Mouse (Mus musculus): Measurements from ENCODE around the gene Cox7a2l. TPM values are rescaled to one million over a fixed set of nuclear protein-coding genes. Genes with fewer than 3 reads are reported as not detected.
A peak's percentile ranks its signal among the peaks of the same experiment; 100 is the strongest.

The Cox7a2l gene
- total RNA-seq (2021) = 100 to 1,000 TPM; 284 to 311 TPM

GRCm38 (mm10) chr17:83517280-83518015 lies at the start of gene Cox7a2l:
Gene Cox7a2l (minus strand): TSS chr17:83517330.
- DNase-seq = no peak
- intact Hi-C loops (cut with DNase I) = loop anchor here (5.0 kb wide), 1 partner anchor 190 kb away; the partner anchor contains the start of gene Mta3

DNA sequence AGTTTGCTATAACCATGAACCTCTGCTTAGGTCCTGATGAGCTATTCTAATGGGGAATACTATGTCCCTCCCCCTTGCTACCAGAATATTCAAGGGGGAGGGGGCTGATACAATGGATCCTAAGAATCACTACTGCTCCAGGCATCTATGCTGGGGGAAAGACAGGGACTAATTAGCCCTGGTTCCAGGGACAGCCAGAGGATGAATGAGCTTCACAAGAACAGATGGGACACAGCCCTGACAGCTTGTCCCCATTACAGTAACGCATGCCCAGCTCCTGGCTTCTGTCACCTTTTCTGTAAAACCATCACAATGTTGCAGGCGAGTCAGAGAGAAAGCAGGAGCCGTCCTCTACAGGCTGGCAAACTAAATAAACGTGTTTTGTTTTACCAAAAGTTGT lies 48.4 kb upstream of the Cox7a2l start:
- intact Hi-C loops (cut with DNase I) = no loop called here
- no peak for DNase-seq

GRCm38 (mm10) chr17:83564119-83564820 lies 47.1 kb upstream of the Cox7a2l start:
- intact Hi-C loops (cut with DNase I) = loop anchor here (5.0 kb wide), 1 partner anchor 288 kb away; no protein-coding TSS in a partner anchor
- peak; percentile 5 for DNase-seq

- intact Hi-C loops (cut with DNase I) = loop anchor here (5.0 kb wide), 1 partner anchor 289 kb away; no protein-coding TSS in a partner anchor
- DNase-seq = peak; percentile 47 to 63
These were observed 46.6 kb upstream of the Cox7a2l start for GRCm38 (mm10) chr17:83563703-83564111.

DNA sequence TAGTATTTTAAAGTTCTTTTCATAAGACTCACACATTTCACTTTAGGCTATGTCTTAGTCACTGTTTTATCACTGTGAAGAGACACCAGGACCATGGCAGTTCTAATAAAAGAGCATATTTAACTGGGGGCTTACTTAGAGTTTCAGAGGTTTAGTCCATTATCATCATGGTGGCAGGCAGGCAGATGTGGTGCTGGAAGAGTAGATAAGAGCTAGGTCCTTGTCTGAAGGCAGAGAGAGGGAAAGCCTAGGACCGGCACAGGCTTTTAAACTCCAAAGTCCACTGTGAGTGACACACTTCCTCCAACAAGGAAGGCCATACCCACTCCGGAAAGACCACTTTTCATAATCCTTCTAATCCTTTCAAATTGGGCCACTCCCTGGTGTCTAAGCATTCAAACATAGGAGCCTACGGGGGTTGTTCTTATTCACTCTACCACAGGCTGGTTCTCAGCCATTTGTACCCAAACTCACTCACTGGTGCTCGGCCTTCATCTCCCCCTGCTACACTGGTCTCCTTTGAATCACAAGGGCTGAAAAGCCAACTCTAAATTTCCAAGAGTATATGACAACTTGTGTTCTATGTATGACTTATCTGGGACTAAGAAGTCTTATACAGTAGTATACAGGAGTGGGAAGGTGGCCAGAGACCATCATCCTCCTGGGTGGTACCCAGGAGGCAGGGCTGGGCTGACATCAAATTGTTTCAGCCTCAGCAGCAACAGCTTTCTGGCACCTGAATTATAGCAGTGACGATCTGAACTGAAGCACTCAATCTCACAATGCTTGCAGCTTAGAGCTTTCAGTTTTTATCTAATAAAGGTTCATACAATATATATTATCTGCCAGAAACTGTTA lies 45.3 kb upstream of the Cox7a2l start:
- intact Hi-C loops (cut with DNase I) = loop anchor here (5.0 kb wide), 1 partner anchor 290 kb away; no protein-coding TSS in a partner anchor
- no peak for DNase-seq

- intact Hi-C loops (cut with DNase I) = no loop called here
- DNase-seq = no peak
These were observed 42.0 kb upstream of the Cox7a2l start for GRCm38 (mm10) chr17:83559081-83559480.

- intact Hi-C loops (cut with DNase I) = no loop called here
- no peak for DNase-seq
These were observed 38.7 kb upstream of the Cox7a2l start for GRCm38 (mm10) chr17:83555836-83556235.

DNA sequence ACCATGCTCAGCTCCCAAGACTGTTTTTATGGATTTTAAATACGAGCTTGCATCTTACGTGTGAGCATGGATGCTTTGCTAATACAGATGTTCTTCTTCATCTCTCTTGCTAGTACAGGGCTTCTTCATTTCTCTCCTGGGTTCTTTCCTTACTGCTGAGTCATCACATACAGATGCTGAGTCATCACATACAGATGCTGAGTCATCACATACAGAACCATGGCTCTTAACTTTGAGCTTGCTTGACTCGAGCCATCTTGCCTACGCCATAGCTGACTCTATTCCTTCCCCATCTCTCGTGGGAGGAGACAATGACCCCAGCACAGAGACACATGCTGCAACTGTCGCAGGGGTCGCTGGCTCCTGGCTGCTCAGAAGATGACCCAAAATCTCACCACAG lies 37.9 kb upstream of the Cox7a2l start:
- intact Hi-C loops (cut with DNase I) = no loop called here
- no peak for DNase-seq

- DNase-seq = no peak
- intact Hi-C loops (cut with DNase I) = no loop called here
These were observed 31.5 kb upstream of the Cox7a2l start for GRCm38 (mm10) chr17:83548501-83549233.

DNA sequence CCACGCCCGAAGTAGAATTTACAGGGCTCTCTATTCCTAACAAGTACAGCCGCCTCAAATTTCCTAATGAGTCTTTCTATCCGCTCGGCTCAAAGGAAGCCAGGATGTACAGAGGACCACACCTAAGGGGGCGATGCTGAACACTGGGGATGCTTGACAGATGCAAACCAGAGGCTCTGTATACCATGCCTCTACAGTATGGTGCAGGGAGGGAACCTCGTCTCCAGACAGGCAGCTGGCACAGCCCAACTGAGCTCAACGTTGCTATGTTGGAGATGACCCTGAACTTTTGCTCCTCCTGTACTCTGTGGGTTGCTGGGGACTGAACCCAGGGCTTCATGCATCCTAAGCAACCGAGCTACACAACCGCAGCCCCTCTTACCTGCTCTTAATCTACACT lies 30.0 kb upstream of the Cox7a2l start:
- intact Hi-C loops (cut with DNase I) = no loop called here
- no peak for DNase-seq

GRCm38 (mm10) chr17:83545756-83546742 lies 28.9 kb upstream of the Cox7a2l start:
- peak; percentile 2 to 11 for DNase-seq
- intact Hi-C loops (cut with DNase I) = no loop called here

GRCm38 (mm10) chr17:83545259-83545658 lies 28.1 kb upstream of the Cox7a2l start:
- intact Hi-C loops (cut with DNase I) = no loop called here
- DNase-seq = no peak

DNA sequence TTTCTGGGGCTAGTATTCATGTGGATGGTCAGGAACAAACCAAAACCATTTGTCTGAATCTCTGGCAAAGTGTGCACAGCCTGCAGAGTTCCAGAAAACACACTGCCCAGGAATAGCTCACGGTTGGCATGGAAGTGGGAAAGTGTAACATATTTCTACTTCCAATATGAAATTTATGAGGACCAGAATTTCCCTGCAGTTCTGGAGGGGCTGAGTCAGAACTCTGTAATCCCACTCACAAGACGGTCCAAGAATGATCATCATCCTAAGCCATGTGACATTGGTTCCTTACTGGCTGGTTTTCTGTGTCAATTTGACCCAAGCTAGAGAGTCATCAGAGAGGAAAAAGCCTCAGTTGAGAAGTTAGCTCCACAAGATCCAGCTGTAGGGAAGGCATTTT lies 25.3 kb upstream of the Cox7a2l start:
- DNase-seq = no peak
- intact Hi-C loops (cut with DNase I) = no loop called here

- intact Hi-C loops (cut with DNase I) = no loop called here
- DNase-seq = no peak
These were observed 22.3 kb upstream of the Cox7a2l start for GRCm38 (mm10) chr17:83539262-83540037.

- intact Hi-C loops (cut with DNase I) = no loop called here
- DNase-seq = no peak
These were observed 21.6 kb upstream of the Cox7a2l start for GRCm38 (mm10) chr17:83538694-83539093.

DNA sequence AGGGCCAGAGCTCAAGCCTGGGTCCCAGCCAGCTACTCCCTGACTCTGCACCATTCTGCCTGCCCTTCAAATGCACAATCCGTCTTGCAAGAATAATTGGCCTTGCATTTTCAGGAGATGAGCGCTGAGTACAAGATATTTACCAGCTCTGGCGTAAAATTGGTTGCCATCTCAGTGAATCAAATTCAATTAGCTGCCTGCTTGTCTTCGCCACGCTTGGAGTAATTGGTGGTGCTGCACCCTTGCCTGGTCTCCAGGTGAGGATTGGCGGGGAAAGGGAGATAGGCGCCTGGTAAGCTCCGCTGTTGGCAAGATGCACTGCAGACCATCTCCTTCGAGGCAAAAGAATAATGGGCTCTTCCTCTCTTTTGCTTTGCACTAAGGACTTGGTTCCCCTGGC lies 21.0 kb upstream of the Cox7a2l start:
- intact Hi-C loops (cut with DNase I) = no loop called here
- DNase-seq = no peak

GRCm38 (mm10) chr17:83533150-83533549 lies 16.0 kb upstream of the Cox7a2l start:
- DNase-seq = no peak
- intact Hi-C loops (cut with DNase I) = no loop called here

- DNase-seq = peak; percentile 32 to 42
- intact Hi-C loops (cut with DNase I) = no loop called here
These were observed 10.7 kb upstream of the Cox7a2l start for GRCm38 (mm10) chr17:83527651-83528381.
